Mouse (Mus musculus): ENCODE data around the gene Gm609. TPM values are rescaled to one million over a fixed set of nuclear protein-coding genes. Genes with fewer than 3 reads are reported as not detected.

Gene Gm609
- polyA plus RNA-seq, 1 experiment from 2014 or later, result not detected

DNA sequence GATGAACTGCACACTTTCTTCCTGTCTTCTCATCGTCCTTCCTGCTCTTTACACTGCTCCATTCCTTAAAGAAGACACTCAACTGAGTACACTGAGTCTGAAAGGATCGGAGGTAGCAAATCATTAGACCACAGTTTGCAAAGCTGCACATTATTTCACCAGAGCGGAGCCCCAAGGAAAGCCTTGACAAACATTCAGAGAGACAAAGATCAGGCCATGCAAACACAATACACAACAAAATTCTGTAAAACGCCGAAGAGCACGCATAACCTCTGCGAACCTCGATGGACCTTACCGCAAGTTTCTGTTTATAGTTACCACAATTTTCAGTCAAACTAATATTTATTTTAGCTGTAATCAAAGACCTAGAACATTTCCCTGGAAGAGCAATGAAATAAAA, 127.4 kb downstream of the Gm609 start:
- H3K4me1 ChIP-seq, result no peaks in the 10 kb centered on the region
- no peak overlapping the region for H3K27ac ChIP-seq (replicated peaks)
- no peak overlapping the region for H3K4me3 ChIP-seq
- H3K9me3 ChIP-seq (replicated peaks), result no peaks in the 10 kb centered on the region
- H3K27me3 ChIP-seq (ENCODE audit: low read depth, poor library complexity, severe bottlenecking), result no peaks in the 10 kb centered on the region
- 88% methylated on average over 9 of the region's 9 CpGs for WGBS
- no peaks in the 10 kb centered on the region for H3K36me3 ChIP-seq
- no peak for DNase-seq (ENCODE audit: low spot score)

- H3K4me3 ChIP-seq, result no peak overlapping the region
Observed at GRCm38 (mm10) chr16:45364627-45365026, 128.1 kb downstream of the Gm609 start.

DNA sequence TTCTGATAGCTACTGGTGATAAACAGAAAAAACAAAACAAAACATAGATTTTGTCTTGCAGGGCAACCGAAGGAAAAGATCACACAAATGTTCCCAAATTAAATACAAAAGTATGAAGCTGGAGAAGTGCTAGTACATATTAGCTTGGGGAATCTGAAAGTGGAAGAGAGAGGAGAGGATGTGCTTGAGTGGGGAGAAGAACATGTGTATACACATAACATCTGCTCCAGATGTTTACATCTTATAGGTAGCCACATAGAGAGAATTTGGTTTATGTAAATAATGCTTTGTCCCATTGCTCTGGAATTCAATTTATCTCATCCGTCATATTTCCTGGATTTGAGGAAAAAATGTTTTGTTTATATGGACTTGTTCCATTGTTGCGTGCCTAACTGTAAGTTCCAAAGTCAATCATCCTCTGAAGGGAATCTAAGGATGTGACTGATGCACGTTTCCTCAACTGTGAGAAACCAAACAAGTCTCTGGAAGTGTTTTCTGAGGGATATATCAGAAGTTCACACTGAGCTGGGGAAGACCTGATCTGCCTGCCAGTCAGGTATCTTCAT, 129.2 kb downstream of the Gm609 start:
- Histone ChIP-seq H3K4me3 (no peak overlapping the region), H3K27ac (replicated peaks) (no peak overlapping the region), H3K27me3 (ENCODE audit: low read depth, poor library complexity, severe bottlenecking) (no peaks in the 10 kb centered on the region), H3K36me3 (no peaks in the 10 kb centered on the region), H3K9me3 (replicated peaks) (no peaks in the 10 kb centered on the region), H3K4me1 (no peaks in the 10 kb centered on the region)
- no peak for DNase-seq (ENCODE audit: low spot score)
- 84% methylated on average over 4 of the region's 4 CpGs for WGBS

More at GRCm38 (mm10) chr16:45364627-45365026, 128.1 kb downstream of the Gm609 start:
- no peak overlapping the region for H3K27ac ChIP-seq (replicated peaks)
- no peaks in the 10 kb centered on the region for H3K9me3 ChIP-seq (replicated peaks)
- no peak for DNase-seq (ENCODE audit: low spot score)
- H3K27me3 ChIP-seq (ENCODE audit: low read depth, poor library complexity, severe bottlenecking), result no peaks in the 10 kb centered on the region
- 95% methylated on average over 1 of the region's 1 CpGs for WGBS
- H3K36me3 ChIP-seq, result no peaks in the 10 kb centered on the region
- H3K4me1 ChIP-seq, result no peaks in the 10 kb centered on the region

Other genes with a start within 250 kb of the Gm609 start
- gene Cd200, start 83.9 kb downstream of the Gm609 start, polyA plus RNA-seq (2016; fragmentation: Nextera tagmentation; extraction: Ambion mirVana), result 16.5 and 30.8 TPM in 2 replicates
- not detected in 2 replicates for gene Gm17783, start 39.1 kb upstream of the Gm609 start, polyA plus RNA-seq (2016; fragmentation: Nextera tagmentation; extraction: Ambion mirVana)
- not detected in 2 replicates for gene Slc9c1, start 42.3 kb upstream of the Gm609 start, polyA plus RNA-seq (2016; fragmentation: Nextera tagmentation; extraction: Ambion mirVana)
- gene Gcsam, start 117.4 kb upstream of the Gm609 start, polyA plus RNA-seq (2016; fragmentation: Nextera tagmentation; extraction: Ambion mirVana), result 0.06 TPM in 1 of 2 replicates, not detected in the other
- 0.09 and 0.10 TPM in 2 replicates for gene BC016579, start 161.1 kb upstream of the Gm609 start, polyA plus RNA-seq (2016; fragmentation: Nextera tagmentation; extraction: Ambion mirVana)
- 0.29 and 0.31 TPM in 2 replicates for gene Tmprss7, start 200.7 kb upstream of the Gm609 start, polyA plus RNA-seq (2016; fragmentation: Nextera tagmentation; extraction: Ambion mirVana)
- 145 and 248 TPM in 2 replicates for gene Tagln3, start 231.6 kb upstream of the Gm609 start, polyA plus RNA-seq (2016; fragmentation: Nextera tagmentation; extraction: Ambion mirVana)
- gene Abhd10, start 250.0 kb upstream of the Gm609 start, polyA plus RNA-seq (2016; fragmentation: Nextera tagmentation; extraction: Ambion mirVana), result 46.9 and 50.1 TPM in 2 replicates